Mouse (Mus musculus) thymus, postnatal 14 days (tissue): ENCODE results near the gene 2810004N23Rik.

Source experiments
- DNase-seq: peaks from one replicate; pipeline ENCODE4 v3.0.0; 2021

Gene 2810004N23Rik

DNA sequence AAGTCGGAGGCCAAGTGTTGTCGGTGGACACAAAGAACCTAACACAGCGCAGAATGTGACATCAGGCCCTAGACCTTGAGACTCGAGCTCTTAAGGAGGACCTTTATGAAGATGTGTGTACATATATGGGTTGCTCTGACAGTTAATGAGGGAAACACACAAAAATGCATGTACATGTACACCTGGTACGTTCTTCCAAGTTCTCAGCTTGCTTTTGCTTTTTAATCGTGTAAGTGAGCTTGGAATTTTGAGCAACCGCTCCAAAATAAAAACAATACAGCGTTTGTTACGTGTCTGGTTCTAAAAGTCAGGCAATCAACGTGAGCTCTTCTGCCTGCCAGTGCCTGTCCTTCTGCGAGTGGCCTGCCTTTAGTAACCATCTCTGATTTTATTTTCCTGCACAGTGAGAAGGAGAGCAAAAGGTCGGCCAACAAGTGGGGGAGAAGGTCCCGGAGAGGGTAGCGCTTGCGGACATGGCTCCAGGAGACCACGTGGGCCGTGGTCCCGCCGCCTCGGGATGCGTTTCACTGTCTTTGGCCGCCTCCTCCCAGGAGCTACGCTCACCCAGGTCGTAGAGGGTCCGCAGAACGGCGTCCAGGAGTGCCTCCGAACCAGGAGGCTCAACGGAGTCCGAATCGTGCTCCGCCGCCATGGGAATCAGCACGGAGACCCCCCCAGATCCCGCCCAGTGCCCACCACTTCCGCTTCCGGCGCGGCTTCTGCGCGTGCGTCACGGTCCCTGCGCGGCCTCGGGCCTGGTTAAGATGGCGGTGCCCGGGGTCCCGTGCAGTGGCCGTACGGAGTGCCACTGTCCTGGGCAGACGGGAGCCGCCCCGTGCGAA is at the start of gene 2810004N23Rik, which contains the start of gene Gnpat:
2810004N23Rik (minus strand) TSS at position 800 of the 842 bp plus-strand sequence.
Gnpat (plus strand) TSS at position 713 of the 842 bp plus-strand sequence.
- DNase-seq = peak; percentile 95

DNA sequence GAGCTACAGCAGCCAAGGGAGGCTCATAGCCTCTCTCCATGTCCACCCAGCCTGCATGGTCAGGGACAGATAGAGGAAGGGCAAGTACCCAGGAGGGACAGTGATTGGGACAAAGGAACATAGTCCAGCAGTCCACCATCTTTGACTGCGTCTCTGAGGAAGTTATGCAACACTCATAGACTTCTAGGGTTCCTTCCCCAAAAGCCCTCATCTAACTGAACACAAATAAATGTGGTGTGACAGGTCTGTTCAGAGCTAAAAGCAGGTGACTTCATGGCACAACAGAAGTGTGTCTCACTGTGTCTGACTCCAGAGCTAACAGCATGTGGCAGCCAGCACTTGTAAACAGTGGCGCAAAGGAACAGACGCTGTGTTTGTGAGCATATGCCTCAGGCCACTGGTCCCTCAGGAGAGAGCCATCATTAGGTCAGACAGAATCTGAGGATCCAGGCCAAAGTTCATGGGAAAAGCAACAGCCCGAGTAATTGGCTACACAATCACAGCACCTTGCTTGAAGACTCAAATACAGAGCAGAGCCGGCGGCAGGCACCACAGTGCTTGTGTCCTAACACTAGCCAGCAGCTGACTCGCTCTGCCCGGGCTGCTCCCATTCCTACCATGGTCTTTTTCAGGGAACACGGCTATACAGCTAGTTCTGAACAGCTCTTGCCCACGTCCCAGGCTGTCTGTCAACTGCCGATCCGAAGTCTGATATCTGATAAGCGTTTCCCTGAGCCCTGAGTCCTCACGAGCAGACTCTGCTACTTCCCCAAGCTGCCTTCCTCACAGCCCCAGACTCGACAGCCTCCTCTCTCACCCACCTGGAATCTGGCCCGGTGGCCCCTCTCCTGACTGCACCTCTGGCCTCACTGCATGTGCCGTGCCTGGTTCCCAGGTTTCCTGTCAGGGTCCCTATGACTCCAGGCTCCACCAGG is 49.3 kb upstream of the 2810004N23Rik start:
- DNase-seq = no peak

DNA sequence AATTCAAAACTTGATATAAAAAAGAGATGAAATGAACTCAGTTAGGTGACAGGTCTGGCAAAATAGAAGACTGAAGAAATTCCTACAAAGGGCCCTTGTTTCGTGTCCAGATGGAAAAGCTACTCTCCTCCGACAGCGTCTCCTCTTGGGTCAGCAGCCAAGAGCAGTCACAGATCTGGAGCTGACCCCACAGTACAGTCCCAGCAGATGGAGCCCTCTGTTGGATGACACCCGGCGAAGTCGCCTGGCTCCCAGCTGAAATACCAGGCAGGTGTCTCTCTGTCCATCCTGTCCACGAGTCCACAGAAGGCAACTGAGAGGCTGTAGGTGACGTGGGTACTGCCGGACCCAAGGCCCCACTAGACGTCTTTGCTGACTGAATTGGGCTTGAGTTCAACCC is 47.4 kb upstream of the 2810004N23Rik start:
- no peak for DNase-seq

- no peak for DNase-seq
These were observed 47.0 kb upstream of the 2810004N23Rik start for GRCm38 (mm10) chr8:124909936-124910335.

DNA sequence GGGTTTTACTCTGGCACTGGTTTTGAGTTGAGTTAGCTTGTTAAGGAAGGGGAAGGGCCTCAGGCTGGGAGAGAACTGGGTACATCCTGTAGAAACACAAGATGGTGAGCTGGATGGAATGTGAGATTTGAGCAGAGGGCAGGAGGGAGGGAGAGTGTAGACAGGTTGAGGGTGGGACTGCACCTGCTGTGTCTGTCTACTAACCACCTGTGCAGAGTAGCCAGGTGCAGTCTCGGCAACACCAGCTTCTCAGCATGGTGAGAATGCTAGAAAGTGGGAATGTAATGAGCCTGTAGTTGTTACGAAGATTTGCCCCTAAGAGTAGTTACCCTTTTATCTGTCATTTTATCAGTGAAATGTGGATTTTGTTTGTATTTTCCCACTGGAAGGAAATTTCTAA is 42.6 kb upstream of the 2810004N23Rik start:
- no peak for DNase-seq

DNA sequence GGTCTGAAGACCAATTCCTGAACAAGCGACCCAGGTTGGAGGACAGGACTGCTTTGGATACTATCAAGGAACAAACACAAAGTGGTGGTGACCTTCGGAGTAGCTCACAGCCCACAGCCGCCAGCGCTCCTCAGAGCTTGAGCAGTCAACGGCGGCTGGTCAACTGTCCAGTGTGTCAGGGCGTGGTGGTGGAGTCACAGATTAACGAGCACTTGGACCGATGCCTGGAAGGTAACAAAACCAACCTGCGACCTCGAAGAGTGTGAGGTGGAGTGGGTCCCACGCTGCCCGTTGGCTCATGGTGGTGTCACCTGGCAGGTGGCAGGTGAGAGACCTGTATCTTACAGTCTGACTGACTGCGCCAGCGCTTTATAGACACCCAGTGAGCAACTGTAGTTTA is 40.3 kb upstream of the 2810004N23Rik start:
- no peak for DNase-seq

DNA sequence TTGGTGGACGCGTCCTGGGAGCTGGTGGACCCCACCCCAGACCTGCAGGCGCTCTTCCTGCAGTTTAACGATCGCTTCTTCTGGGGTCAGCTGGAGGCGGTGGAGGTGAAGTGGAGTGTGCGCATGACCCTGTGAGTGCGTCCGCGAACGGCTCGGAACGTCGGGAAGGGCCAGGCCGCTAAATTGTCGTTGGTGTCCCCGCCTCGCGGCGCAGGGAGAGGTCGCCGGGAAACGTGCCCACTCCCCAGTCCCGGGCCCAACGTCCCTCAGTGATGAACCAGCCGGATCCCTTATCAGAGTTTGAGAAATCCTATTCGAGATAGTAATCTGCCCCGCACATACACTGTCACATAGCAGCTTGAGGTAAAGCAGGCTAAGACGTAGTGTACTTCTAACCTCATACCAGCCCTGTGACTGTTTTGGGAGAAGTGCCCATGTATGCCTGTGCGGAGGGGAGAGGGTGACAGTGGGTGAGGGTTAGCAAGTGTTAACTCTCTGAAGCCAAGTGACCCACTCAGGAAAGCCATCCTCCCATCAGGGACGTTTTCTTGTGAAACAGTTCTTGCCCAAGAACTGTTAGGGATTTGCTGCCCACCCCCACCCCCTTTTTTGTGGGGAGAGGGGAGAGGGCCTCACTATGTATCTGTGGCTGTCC is 35.5 kb upstream of the 2810004N23Rik start:
- DNase-seq = no peak

GRCm38 (mm10) chr8:124897386-124898250 is 34.7 kb upstream of the 2810004N23Rik start, which contains the start of the genes Exoc8 and Sprtn:
TSS of gene Exoc8 (minus strand) at chr8:124897705.
TSS of gene Sprtn (plus strand) at chr8:124897886.
- peak; percentile 98 for DNase-seq

GRCm38 (mm10) chr8:124896632-124897385 is 33.9 kb upstream of the 2810004N23Rik start:
- DNase-seq = peak; percentile 64

- peak; percentile 9 for DNase-seq
These were observed 33.2 kb upstream of the 2810004N23Rik start for GRCm38 (mm10) chr8:124896010-124896631.

DNA sequence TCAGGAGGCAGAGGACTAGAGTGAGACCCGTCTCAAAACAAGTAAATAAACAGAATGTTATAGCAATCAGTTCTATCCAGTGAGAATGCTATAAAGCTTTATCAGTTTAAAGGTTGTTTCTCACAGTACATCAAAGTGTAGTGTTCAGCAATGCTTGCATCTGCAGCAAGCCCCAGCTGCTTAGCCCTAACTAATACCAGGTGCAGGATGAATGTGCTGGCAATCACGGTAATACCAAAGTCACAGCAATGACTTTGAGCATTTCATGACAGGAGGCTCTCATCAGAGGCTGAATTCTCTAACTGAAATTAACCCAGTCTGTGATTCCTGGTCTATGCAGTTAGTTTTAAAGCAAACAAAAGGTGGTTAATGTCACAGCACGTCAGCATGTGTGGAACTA is 29.7 kb upstream of the 2810004N23Rik start:
- DNase-seq = no peak

GRCm38 (mm10) chr8:124888385-124888784 is 25.5 kb upstream of the 2810004N23Rik start:
- no peak for DNase-seq

DNA sequence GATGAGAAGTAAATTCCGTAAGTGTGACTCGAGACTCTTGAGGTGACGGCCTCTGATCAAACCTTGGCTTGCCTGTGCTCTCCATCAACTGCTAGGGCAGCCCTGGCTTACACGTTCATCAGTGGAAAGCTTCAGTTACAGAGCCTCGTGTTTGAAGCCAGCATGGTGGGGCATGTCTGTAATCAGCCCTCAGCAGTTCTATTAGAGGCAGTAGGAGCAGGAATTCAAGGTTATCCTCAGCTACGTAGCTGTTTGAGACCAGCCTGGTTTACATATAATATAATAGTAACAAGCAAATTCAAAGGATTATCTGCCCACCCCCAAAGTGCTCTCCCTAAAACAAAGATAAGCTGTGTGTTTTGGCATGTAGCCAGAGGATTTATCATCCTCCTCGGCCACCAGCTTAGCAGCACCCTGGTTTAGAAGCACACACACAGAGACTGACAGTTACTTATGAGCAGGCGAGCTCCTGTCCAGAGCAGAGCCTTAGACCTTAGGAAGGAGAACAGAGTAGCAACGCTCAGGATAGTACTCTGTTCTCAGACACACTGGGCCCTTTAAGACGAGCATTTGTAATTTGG is 16.1 kb upstream of the 2810004N23Rik start:
- no peak for DNase-seq

- no peak for DNase-seq
These were observed 15.2 kb upstream of the 2810004N23Rik start for GRCm38 (mm10) chr8:124878141-124878540.

DNA sequence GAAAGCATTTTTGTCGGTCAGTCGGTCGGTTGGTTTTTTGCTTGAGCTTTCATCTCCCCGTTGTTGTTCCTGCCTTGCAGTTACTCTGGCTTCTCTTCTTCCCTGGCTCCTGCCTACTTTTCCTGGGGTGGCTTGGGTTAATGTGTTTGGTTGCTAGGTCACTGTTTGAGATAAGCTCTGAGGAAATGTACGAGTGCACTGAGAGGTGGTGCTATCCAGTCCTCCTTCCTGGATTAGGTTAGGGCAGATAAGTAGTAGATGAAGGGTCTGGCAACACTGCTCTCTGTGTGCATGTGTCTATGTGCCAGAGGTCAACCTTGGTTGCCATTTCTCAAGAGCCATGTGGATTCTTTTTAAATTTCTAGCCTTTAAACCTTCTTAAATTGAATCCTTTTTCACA is 9.8 kb upstream of the 2810004N23Rik start:
- no peak for DNase-seq

DNA sequence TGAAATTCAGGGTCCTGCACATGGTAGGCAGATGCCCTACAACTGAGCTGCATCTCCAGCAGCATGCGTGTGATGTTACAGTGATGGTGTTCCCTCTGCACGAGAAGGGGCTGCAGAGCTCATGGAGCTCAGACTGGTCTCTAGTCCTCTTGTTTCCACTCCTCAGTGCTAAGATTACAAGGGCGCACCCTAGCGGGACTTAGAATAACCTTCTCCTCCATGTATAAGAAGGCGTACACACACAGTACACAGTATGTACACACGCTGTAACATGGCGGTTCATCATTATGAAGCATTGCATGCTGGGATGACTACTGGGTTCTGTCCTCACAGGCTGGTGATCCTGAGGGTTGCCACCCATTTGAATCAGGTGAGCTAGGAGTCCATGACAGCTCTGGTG is 9.2 kb upstream of the 2810004N23Rik start:
- no peak for DNase-seq

DNA sequence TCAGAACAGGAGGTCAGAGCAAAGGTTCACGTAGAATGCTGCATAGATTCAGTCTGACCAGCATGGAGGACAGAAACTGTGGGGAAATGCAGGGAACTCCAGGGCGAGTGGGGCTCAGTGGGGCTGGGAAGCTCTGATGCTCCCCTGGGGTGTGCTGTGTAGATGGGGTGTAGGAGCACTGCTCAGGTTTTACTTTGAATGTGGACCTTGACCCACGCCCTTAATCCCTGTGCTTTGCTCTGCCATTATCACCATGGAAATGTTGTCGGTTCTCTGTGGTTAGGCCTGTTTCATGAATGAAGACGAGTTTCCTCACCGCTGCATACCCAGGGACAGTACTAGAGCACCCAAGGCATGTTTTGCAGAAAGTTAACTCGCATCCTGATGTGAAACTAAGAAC is 8.6 kb upstream of the 2810004N23Rik start:
- DNase-seq = no peak

DNA sequence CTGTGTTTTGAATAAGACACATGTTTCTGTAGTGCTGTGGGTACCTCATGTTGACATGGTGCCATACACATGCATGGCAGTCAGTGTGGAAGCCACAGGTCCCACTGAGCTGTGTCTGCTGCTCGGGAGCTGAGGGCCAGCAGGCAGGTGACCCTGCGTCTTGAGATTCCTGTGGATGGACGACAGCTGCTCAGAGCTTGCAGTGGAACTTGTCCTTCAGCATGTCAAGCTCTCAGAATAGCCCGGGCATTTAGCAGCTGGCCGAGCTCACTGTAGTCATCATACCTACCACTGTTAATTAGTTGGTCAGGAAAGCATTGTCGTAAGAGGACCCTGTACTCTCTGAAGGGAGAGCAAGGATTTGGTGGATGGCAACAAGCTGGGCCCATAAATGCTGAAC is 6.8 kb upstream of the 2810004N23Rik start:
- no peak for DNase-seq

GRCm38 (mm10) chr8:124867126-124867525 is 4.2 kb upstream of the 2810004N23Rik start:
- DNase-seq = no peak

- DNase-seq = no peak
These were observed 3.7 kb upstream of the 2810004N23Rik start for GRCm38 (mm10) chr8:124866669-124867068.
